Mouse (Mus musculus): ENCODE data around the gene Tom1l1. TPM values are rescaled to one million over a fixed set of nuclear protein-coding genes. Genes with fewer than 3 reads are reported as not detected.
"Not testable (repeated sequence)": the region's sequence is repeated elsewhere in the genome, so short reads cannot be mapped to it uniquely, and the experiment has no call there.

The Tom1l1 gene
- total RNA-seq (2021) = 10 to 100 TPM; 17.9 to 23.0 TPM

DNA sequence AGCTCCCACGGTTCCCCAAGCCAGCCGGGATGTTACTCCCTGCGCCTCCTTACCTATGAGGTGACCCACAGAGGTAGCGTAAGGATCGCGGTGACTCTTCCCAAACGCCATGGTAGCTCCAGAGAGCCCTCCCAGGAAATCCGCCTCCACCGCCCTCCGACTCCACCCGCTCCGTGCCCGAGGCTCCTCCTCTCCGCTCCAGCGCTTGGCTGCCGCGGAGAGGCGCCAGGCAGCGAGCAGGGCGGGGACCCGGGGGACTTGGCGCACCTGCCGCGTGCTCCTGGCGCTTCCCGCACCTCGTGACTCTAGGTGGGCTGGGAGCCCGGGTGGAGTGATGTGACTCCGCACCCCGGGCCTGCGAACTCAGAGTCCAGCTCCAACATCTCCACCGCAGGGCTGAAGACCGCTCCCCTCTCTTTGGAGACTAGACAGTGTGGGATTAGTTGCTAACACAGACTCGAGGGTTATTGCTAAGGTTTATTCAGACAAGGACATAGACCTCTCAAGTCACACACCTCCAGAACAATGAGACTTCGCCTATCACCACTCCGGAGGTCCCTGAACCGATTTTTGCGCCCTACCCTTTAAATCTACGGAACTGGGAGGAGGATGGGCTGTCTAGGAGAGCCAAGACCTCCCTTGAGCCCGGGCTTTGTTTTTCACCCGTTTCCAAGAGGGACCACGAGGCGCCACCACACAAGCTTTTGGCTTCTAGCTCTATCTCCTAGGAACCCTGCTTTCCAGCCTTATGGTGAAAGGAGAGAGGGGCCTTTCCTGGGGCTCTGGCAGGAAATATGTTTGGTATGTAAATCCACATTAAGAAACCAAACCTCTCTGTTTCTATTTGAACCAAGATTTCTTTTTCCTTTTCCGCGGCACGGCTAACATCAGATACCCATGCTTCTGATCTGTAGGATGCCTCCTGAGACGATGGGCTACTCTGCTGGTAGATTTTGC, at the start of gene Tom1l1:
TSS of gene Tom1l1 (minus strand) at position 907 of the 957 bp plus-strand sequence.
- DNase-seq = peak; percentile 82 to 85

DNA sequence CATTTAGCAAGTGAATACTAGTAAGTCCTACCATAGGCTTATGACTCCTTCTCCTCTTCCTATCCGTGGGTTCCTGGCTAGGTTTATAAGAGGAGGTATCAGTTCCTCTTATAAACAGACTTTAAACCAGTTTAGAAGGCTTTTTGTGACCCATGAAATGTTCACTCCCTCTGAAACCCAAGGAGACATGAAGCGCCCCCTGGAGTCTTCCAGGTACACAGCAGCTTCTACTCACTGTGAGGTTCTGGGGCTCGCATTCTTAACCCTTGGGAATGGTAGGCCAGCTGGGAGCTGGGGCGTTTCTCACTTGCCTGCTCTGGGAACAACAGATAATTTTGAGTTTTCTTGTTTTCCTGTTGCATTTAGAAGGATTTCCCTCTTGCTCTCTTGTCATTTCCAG, 45.4 kb upstream of the Tom1l1 start:
- DNase-seq = no peak

DNA sequence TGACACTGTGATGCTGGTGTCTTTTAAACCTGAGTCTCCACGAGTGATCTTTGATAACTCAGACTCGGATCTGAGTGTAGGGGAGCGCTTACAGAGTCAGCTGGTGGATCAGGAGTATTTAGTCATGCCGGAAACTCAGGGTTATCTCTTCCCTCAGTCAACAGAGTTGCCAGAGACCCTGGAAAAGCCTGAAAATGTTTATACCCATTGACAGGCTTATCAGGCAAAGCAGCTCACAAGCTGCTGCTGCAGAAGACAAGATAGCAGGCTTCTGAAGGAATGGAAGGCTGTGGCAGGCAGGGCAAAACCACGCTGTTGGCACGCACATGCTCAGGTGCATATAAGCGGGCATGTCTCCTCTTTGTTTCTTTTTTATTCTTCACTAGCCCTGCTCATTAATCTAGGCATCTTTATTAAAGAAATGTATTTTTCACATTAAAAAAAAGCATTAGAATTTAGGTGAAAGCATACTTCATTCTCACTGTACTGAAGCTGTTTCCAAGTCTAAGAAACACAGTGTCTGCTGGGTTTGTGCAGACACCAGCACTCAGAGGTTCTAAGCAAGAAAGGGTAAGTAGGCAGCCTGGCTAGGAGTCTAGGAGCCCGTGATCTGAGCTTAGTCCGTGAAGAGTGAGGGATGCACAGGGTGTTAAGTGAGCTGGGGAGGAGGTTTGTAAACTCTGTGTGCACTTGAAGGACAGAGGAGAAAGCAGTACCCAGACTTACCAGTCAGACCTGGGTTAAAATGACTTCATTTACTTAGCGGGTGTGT, 39.4 kb upstream of the Tom1l1 start:
- DNase-seq = no peak

DNA sequence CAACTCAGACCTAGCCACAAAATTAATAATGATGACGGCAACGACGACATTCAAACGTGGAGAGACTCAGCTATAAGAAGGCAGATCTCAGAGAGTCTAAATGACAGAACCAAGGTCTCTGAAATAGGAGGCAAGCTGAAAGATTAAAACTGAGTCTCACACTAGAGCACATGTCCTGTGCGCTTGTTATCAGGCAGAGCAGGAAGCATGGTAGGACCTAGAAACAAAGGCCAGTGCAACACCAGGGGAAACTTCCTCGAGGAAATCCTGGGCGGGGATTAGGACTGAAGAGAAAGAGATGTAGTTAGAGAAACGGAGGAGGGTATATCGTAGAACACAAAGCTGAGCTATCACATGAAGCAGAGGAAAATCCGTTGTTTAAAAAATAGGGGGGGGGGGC, 38.6 kb upstream of the Tom1l1 start:
- DNase-seq = no peak

DNA sequence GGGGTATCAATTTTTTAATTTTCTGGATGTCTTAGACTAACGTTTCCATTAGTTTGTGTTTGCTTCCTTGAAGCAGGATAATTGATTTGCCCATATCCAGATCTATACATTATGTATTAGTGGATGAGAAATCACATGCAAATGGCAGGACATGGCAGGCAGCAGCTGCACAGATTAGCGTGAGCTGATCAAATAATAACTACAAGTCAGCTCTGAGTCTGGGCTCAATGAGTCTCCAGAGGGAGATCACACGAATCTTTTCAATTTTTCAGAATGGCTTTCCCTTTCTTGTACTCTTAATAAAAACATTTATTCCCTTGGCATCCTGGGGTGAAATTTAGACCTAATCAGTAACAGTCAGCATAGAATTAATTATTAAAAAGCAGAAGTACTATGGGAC, 34.1 kb upstream of the Tom1l1 start:
- no peak for DNase-seq

DNA sequence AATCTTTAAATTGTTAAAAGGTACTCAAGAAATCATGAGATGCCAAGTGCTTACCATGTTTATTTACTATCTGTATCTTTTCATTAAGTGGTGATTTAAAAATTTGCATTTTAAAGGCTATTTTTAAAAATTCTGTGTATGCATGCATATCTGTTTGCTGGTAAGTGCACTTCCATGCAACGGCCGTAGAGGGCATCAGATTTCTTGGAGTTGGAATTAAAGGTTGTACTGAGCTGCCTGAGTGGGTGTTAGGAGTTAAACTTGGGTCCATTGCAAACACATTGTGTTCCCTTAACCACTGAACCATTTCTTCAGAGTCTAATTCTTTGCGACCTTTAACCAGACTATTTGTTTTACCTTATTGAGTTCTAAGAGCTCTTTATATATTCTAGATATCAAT, 29.6 kb upstream of the Tom1l1 start:
- no peak for DNase-seq

DNA sequence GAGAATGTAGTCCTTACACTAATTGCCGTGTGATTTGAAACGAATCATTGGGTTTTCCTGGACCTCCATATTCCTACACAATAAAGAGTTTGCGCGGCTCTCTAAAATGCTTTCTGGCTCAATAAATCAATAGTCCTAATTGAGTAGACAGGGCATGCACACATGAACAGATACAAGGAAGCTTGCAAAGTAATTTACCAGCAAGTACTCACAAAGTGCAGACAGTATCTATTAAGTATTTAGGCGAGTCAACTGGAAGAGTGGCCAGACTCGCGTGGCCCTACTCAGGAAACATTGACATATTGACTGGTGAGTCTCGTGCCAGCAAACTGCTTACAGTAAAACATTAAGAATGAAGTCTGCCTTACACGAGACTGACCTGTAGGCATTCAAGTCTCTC, 23.4 kb upstream of the Tom1l1 start:
- no peak for DNase-seq

DNA sequence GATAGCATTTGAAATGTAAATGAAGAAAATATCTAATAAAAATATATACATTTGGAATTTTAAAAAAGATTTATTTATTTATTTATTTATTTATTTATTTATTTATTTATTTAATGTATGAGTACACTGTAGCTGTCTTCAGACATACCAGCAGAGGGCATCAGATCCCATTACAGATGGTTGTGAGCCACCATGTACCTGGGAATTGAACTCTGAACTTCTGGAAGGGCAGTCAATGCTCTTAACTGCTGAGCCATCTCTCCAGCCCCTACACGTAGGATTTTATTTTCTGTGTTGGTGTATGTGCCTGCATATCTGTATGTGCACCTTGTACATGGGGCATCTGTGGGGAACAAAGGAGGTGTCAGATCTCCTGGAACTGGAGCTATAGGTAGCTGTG, 19.0 kb upstream of the Tom1l1 start:
- DNase-seq = not testable (repeated sequence)

DNA sequence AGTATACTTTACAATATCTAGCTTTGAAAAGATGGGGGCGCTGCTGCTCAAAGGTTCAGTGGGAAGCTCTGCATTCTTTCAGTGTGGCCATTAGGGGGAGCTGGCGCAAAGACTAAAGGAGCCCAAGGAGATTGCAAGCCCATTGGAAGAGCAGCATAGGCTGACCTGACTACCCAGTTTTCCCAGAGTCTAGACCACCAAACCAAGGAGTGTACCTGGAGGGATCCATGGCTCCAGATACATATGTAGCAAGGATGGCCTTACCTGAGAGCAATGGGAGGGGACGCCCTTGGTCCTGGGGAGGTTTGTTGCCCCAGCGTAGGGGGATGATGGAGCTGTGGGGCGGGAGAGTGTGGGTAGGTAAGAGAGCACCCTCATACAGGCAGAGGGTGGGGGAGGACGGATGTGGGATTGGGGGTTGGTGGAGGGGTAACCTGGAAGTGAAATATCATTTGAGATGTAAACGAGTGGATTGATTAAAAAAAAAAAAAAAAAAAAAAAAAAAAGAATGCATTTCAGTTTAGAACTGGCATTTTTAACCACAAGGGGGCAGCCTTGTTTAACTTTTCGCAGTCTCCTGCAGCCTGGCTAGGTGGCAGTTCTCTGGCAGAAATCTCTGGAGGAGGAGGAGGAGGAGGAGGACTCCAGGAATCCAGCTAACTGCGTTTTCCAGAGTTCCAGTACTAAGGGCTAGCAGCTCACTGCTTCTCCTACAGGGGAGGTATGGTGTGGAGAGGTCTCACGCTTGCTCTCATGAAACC, 9.5 kb upstream of the Tom1l1 start:
- peak; percentile 54 to 60 for DNase-seq

DNA sequence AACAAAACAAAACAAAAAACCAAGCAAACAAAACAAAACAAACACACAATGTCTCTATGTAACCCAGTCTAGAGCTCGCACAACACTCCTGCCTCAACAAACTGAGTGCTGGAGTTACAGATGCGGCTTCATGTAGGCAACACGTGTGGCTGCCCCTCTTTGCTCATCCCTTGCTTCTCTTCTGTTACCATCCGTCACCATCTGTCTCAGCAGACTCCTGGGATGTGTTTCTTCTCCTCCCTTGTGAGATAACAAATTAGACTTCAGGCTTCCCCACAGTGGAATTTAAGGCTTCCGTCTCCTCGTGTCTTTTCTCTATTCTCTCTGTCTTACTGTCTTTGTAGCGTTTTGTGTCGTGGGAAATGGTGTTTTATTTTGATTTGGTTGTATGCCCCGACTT, 7.6 kb upstream of the Tom1l1 start:
- peak in 1 of 2 experiments; percentile 7 for DNase-seq

DNA sequence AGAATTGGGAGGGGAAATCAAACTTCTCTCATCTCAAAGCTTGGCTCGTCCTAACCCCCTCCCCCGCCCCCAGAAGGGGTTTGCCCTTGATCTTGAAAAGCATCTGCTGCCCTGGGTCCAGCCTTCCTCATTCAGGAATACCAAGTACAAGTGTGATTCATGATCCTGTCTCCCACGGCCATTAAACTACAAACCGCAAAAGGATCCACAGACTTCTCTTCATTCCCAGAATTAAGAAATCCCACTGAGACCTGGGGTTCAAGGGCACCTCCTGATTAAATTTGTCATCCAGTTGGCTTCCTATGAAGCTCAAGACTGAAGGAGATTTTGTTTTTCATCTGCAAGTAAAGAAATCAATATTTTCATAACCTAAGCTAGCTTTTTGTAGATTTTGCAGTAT, 6.0 kb upstream of the Tom1l1 start:
- DNase-seq = no peak

DNA sequence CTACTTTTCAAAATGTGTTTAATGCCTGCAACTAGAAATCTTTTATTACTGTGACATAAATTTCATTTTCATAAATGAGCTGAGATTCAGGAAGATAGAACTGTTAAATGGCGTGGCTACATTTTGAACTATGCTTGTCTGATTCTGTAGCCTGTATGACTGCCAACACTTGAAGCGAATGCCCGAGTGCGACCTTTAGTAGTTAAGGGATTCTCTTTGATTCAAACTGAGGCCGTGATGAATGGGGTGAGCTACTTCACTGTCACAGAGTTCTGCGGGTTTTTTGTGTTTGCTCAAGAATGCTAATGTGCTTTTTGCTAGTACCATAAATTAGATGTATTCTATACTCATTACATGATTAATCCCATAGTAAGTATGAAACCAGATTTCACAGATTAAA, 2.2 kb upstream of the Tom1l1 start:
- no peak for DNase-seq

DNA sequence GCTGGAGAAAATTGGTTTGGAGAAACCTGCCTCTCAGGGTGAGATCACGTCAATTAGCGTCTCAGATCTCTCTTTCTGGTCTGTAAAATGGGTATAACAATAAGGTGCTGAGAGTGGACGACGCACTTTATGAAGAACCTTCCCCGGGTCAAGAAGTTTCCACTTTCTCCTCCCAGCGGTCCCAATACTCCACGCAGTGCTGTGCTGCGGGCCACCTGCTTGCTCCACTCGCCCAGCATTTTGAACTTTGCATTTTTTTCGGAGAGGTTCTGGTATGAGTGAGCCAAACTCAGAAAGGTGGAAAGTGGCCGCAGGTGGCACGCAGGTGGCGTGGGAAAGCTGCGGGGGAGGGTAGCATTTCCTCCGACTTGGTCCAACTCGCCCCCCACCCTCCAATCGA, 1.1 kb downstream of the Tom1l1 start:
- no peak for DNase-seq

DNA sequence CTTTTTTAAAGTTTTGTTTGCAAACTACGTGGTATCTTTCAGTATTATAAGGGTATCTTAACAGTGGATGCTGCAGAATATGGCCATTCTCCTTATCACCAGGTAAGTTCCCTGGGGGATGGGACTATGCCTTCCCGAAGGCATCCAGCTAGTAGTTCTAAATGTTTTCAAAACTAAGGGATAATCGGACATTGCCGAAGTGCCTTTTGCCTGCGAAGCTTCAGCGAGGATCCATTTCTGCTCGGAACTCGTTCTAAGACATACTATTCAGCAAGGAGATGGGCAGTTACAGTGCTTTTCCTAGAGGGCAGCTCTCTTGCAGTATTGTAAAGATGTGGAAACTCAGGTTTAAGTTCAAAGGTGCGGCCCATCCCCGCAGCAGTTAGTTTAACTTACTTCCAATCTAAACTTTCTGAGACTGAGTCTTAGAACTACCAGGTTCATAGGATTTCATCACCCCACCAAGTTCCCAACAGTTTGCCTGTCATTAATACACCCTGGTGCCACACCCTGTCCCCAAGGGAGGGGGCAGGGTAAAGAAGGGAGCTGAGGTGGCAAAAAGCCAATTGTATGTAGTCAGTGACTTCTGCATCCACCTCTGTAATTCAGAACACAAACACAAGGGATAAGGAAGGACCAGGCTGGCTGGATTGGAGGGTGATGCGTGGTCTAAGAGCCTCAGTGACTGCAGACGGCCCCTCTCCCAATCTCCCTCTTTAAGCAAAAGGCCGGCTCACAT, 1.7 kb downstream of the Tom1l1 start:
- DNase-seq = no peak

DNA sequence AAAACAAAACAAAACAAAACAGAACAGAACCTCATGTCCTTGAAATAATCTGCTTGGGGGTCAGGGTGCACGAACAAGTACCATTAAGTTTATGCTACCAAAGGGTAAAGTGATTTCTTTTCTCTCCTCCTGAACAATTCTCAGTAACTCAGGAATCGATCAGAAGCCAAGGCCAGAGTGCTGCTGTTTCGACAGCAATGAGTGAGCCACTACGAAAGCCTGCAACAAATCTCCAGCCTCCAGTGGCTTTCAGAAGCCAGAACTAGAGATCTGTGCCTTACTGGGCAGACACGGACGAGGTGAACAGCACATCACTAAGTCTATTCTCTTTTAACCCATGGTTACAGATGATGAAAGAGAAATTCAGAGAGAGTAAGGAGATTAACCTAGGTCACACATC, 3.0 kb downstream of the Tom1l1 start:
- no peak for DNase-seq

DNA sequence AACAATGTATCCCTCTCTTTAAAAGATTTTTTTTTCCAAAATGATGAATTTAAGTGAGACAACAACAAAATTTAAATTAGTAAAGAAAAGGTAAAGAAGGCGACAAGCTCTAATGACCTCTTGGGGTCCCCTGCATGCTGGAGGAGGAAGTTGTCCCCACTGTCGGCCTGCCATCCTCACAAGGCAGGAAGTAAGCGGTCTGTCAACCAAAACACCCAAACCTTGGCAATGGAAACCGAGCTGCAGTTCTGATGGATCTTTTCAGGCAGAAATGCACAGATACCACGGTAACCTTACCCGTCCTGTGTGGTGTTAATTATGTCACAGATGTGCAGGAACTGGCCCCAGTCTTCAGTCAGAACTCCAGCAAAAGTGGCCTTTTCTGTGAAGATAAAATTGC, 3.4 kb downstream of the Tom1l1 start:
- no peak for DNase-seq

DNA sequence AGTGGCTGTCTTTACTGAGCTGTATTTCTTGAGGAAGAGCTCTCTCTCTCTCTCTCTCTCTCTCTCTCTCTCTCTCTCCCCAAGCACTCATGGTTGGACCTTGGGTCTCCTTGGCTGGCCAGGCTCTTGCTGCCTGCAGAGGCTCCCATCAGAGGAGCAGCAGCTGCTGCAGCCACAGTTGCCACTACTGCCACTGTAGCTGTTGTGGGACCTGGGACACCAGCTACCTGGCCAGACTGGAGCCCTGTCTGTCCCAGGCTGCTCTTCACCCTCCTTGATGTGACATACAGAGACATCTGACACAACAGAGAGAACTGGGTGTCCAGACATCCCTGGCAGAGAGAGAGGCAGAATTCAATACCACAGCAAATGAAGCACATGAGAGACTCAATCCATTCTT, 7.0 kb downstream of the Tom1l1 start:
- DNase-seq = no peak

DNA sequence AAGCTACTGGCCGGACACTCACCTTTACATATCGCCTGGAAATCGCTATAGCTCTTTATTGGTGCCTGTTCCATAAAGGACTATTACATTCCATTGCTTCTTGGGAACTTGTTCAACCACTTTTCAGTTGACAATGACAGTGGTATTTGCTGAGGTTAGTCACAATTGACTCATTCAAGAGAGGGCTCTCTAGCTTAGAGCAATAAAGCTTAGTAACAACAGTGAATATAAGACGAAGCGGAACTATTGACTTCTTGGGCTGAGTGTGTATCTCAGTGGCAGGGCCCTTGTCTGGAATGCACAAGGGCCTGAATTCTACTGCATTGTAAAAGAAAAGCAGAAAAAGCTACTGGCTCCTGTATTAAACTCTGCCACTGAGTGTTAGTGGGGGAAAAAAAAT, 9.6 kb downstream of the Tom1l1 start:
- DNase-seq = no peak

DNA sequence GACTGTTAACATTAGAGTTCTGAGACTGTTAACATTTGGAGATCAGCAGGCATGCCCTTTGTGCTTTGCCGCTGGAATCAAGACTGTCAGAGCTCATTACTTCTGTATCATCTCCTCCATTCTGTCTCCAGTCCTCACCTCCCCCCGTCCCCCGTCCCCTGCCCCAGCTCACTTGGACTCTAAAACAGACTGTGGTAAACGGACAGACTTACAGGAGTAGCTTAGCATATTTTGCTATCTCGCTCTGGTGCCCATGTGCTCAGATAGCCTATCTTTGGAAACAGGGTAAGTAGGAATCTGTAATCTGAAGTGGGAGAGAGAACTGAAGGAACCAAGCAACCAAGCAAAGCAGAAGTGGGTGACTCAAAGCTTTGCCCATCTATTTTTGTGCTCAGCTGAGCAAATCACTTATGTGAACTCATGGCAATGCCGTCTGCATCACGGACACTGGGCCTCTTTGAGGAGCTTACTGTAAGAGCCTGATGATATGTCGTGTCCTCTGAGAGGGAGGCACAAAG, 10.3 kb downstream of the Tom1l1 start:
- no peak for DNase-seq

DNA sequence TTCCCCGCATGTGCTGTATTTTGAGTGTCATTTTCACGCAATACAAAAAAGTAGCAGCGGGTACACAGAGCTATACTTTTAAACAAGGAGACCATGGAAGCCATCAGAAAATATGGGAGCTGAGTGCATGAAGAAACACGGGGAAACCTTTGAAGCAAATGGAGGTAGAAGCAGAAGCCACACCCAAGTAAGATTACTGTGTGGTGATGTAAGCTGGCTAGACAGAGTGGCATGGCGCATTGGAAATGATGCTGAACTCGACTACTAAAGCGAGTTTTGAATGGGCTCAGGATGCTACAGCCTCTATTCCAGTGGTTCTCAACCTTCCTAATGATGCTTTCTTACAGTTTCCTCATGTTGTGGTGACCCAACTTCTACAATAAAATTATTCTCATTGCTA, 11.1 kb downstream of the Tom1l1 start:
- no peak for DNase-seq

DNA sequence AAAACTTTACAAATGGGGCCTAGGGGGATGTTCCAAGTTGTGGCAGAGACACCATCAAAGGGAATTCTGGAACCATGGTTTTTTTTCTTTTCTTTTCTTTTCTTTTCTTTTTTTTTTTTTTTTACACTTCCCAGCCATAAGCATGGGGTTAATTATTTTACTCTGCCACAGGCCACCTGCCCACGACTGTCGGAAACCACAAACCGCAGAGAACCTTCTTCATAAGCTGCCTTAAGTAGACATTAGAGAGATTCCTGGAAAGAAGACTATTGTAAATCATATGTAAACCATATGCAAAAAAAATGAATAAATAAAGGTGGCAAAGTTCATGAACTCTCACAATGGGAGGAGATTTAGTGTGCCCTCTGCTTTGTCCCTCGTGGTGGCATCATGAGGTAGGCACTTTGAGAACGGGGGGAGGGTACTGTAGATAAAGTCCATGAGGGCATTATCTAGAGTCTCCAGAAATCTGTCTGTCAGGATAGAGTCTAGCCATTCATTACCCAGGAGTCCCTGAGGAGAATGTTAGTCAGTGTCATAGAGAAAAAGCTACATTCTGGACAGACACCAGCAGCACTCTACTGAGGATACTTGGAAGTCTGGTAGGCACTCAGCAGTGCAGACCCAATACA, 12.6 kb downstream of the Tom1l1 start:
- DNase-seq = no peak

DNA sequence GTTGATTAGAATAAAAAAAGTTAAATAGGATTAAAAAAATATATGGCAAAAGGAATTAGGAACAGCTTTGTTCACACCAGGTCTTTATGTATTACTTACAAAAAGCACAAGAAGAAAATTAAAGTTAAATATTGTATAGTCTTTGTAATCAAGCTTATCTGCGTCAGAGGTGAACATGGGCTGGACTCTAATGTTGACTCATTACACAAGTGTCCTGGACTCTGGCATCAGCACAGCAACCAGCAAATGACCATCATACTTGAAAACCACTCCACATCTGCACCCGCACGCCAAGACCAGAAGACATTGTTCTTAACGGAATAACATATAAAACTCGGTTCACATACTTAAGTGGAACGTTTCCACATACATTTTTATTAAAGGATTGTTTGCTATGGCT, 20.8 kb downstream of the Tom1l1 start:
- no peak for DNase-seq
